Mouse (Mus musculus): Measurements from ENCODE around the gene Dcx. TPM values are rescaled to one million over a fixed set of nuclear protein-coding genes. Genes with fewer than 3 reads are reported as not detected.

The Dcx gene
- total RNA-seq, 2 experiments from 2014 or later, result 2.0 to 3.1 TPM

DNA sequence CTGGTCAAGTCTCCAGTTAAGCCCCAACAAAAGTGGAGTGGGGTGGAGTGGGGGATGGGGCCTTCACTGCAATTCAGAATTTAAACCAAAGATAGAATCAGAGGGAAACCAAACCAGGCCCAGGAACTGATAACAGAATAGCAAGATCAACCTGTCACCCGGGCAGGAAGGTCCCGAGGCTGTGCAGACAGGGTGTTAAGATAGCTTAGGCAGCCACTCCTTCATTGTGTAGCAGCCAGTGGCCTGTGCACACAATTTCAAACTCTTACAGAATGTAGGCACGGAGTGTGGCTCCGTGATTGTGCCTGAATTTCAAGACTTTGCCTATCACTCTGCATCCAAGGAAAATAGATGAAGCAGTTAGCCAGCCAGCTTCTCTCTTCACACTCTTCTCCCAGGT, 106.6 kb downstream of the Dcx start:
- no peak for DNase-seq

DNA sequence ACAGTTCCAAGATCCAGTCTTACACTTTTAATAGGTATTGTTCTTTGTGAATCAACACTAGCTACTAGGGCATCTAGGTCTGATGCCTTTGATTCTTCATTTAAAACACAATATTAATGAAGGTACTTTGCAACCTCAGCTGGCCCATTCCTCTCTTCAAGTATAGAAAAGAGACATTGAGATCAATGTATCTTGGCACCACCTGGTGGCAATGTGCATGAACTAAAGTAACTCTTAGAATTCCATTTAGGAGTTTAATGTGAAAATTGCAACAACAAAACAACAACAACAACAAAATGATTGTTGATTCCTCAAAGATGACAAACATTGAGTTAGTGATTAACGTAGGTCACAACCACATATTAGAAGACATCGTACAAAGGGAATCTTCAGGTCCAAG, 114.2 kb downstream of the Dcx start:
- DNase-seq, result no peak

DNA sequence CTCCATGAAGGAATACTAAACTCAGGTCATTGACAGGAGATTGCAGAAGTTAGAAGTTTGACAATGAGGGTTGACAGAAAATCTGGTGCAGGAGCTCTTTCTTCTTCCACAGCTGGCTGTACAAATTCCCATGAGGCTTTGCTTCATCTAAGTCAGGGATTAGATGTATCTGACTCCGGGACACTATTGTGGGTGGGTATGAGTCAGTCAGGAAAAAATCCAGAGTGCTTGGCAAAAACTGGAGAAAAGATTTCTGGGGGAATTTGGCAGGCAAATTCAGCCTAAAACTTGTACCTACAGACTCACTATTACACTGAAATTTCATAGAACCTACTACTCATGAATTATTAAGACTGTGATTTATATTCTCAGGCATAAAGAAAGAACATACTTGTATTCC, 117.2 kb downstream of the Dcx start:
- DNase-seq, result no peak

Small RNA genes within 50 kb of the gene (microRNA-seq; reads per million reads assigned to microRNA genes)
- not detected for gene Gm47298

Other genes starting within 250 kb of the Dcx start
- gene Capn6, start 105.9 kb downstream of the Dcx start, total RNA-seq (2021), result 1 to 10 TPM; 7.2 to 9.9 TPM
- gene A730046J19Rik, start 220.4 kb upstream of the Dcx start, total RNA-seq (2021), result 1 to 10 TPM; 3.2 to 3.5 TPM